Mouse (Mus musculus): Measurements from ENCODE around the gene Ugt1a10. TPM values are rescaled to one million over a fixed set of nuclear protein-coding genes. Genes with fewer than 3 reads are reported as not detected.

The Ugt1a10 gene
- polyA plus RNA-seq, 1 experiment, result not detected

DNA sequence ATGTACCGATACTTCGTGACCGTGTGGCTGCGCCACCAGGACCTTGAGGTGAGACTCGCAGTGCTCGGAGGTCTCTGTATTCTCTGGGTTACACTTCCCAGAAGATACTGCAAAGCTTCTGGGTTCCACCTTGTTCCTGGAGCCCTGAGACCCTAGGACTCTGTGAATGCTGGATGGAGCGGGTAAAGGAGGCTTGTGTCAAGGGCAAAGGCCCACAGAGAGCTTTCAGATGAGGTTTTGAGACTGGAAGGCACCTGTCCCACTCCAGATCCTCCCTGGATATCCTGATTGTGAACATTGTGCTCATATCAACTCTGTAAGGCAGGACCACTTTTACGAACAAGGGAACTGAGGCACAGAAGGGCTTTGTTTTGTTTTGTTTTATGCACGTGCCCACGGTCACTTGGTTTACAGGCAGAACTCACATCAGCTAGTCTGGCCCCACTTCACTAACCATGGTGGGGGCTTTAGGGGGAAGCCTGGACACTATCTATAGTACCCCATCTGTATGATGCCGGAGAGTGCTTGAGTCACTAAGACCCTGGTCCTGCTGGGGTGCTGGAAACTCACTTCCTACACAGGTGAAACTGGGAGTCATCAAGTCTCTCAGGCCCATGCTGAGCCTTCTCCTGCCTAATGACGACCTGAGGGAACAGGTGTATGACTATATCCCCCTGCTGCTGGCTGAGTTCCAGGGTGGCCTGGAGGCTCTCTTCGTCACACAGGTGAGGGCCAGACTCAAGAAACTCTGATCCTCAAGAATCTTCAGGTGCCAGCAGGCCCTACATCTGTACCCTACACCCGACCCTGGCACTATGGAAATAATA, 178.4 kb downstream of the Ugt1a10 start:
- H3K27ac ChIP-seq (ENCODE audit: control insufficient read depth, insufficient read depth, low read depth, low read length, poor library complexity), result no peak overlapping the region
- TF ChIP-seq CTCF (IDR thresholded peaks at IDR 0.05; ENCODE audit: control insufficient read depth, insufficient read depth, low read length), result no peak
- TF ChIP-seq POLR2A (IDR thresholded peaks at IDR 0.05; ENCODE audit: borderline replicate concordance, control insufficient read depth, low read depth, low read length), result no peak
- no peak overlapping the region for H3K4me3 ChIP-seq (replicated peaks; ENCODE audit: control insufficient read depth, low read depth, low read length)
- no peaks in the 10 kb centered on the region for H3K4me1 ChIP-seq (ENCODE audit: control insufficient read depth, insufficient read depth, low read length)
- WGBS, result 64% methylated on average over 14 of the region's 14 CpGs

DNA sequence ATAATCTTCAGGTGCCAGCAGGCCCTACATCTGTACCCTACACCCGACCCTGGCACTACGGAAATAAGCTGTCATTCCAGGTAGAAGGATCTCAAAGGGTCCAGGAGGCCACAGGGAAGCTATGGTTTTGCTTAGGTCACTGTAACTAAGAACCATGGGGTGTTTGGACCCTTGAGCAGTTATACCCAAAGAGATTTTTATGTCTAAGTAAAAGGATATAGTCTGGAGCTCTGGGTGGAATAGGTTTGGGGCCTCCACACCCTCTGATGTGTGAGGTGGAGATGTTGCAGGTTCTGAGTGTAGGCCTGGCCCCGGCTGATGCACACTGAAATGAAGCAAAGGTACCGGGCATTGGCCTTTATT, 179.0 kb downstream of the Ugt1a10 start:
- Histone ChIP-seq H3K4me3 (replicated peaks; ENCODE audit: control insufficient read depth, low read depth, low read length) (no peak overlapping the region), H3K27ac (ENCODE audit: control insufficient read depth, insufficient read depth, low read depth, low read length, poor library complexity) (no peak overlapping the region), H3K4me1 (ENCODE audit: control insufficient read depth, insufficient read depth, low read length) (no peaks in the 10 kb centered on the region)
- no peak for TF ChIP-seq CTCF (IDR thresholded peaks at IDR 0.05; ENCODE audit: control insufficient read depth, insufficient read depth, low read length)
- TF ChIP-seq POLR2A (IDR thresholded peaks at IDR 0.05; ENCODE audit: borderline replicate concordance, control insufficient read depth, low read depth, low read length), result no peak
- 53% methylated on average over 4 of the region's 4 CpGs for WGBS

GRCm38 (mm10) chr1:88234646-88235045, 179.5 kb downstream of the Ugt1a10 start:
- no peak overlapping the region for H3K4me3 ChIP-seq (replicated peaks; ENCODE audit: control insufficient read depth, low read depth, low read length)
- H3K27ac ChIP-seq (ENCODE audit: control insufficient read depth, insufficient read depth, low read depth, low read length, poor library complexity), result no peak overlapping the region
- TF ChIP-seq CTCF (IDR thresholded peaks at IDR 0.05; ENCODE audit: control insufficient read depth, insufficient read depth, low read length) (no peak), POLR2A (IDR thresholded peaks at IDR 0.05; ENCODE audit: borderline replicate concordance, control insufficient read depth, low read depth, low read length) (no peak)
- 40% methylated on average over 5 of the region's 5 CpGs for WGBS
- no peaks in the 10 kb centered on the region for H3K4me1 ChIP-seq (ENCODE audit: control insufficient read depth, insufficient read depth, low read length)

DNA sequence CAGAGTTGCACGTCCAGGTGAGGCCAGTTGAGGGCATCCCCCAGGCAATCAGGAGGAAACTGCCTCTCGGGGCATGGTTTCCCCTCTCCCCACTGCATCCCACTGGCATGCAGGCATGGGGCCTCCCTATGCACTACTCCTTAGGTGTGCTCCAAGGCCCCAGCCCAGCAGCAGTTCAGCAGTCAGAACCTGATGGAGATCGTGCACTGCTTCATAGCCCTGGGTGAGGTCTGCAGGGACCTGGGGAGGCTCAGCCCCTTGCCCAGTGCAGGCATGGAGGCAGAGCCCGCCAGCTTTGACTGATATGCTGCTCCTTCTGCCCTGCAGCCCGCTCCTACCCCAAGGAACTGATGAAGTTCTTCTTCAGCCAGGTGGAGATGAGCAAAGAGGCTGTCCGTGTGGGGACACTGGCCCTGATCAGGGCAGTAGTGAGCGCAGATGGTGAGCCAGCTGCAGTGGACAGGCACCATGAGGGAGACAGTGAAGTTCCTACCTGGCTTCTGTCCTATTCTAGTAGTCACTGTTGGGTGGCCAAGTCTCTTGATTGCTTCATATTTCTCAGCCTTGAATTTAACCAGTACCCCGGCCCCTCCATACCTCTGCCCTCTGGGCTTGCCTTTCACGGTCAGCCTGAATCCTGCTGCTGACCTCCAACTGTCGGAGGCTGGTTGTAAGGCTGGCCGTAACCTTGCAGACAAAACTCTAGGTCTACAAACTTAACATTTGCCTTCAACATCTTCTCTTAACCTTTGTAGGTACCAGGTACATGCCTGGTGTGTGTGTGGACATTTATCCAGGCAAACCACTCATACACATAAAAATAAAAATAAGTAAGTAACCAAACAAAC, 180.1 kb downstream of the Ugt1a10 start:
- TF ChIP-seq POLR2A (IDR thresholded peaks at IDR 0.05; ENCODE audit: borderline replicate concordance, control insufficient read depth, low read depth, low read length), result no peak
- no peak for TF ChIP-seq CTCF (IDR thresholded peaks at IDR 0.05; ENCODE audit: control insufficient read depth, insufficient read depth, low read length)
- Histone ChIP-seq H3K4me3 (replicated peaks; ENCODE audit: control insufficient read depth, low read depth, low read length) (no peak overlapping the region), H3K4me1 (ENCODE audit: control insufficient read depth, insufficient read depth, low read length) (no peaks in the 10 kb centered on the region), H3K27ac (ENCODE audit: control insufficient read depth, insufficient read depth, low read depth, low read length, poor library complexity) (no peak overlapping the region)
- 60% methylated on average over 11 of the region's 11 CpGs for WGBS

- H3K4me1 ChIP-seq (ENCODE audit: control insufficient read depth, insufficient read depth, low read length), result no peaks in the 10 kb centered on the region
- TF ChIP-seq CTCF (IDR thresholded peaks at IDR 0.05; ENCODE audit: control insufficient read depth, insufficient read depth, low read length) (no peak), POLR2A (IDR thresholded peaks at IDR 0.05; ENCODE audit: borderline replicate concordance, control insufficient read depth, low read depth, low read length) (no peak)
- H3K4me3 ChIP-seq (replicated peaks; ENCODE audit: control insufficient read depth, low read depth, low read length), result no peak overlapping the region
- 52% methylated on average over 4 of the region's 4 CpGs for WGBS
- H3K27ac ChIP-seq (ENCODE audit: control insufficient read depth, insufficient read depth, low read depth, low read length, poor library complexity), result no peak overlapping the region
These were observed 180.8 kb downstream of the Ugt1a10 start for GRCm38 (mm10) chr1:88235894-88236415.

- H3K27ac ChIP-seq (ENCODE audit: control insufficient read depth, insufficient read depth, low read depth, low read length, poor library complexity), result no peak overlapping the region
- WGBS, result 72% methylated on average over 5 of the region's 5 CpGs
- H3K4me3 ChIP-seq (replicated peaks; ENCODE audit: control insufficient read depth, low read depth, low read length), result no peak overlapping the region
- H3K4me1 ChIP-seq (ENCODE audit: control insufficient read depth, insufficient read depth, low read length), result no peaks in the 10 kb centered on the region
- no peak for TF ChIP-seq POLR2A (IDR thresholded peaks at IDR 0.05; ENCODE audit: borderline replicate concordance, control insufficient read depth, low read depth, low read length)
These were observed 182.1 kb downstream of the Ugt1a10 start for GRCm38 (mm10) chr1:88237311-88237710.

- H3K4me1 ChIP-seq (ENCODE audit: control insufficient read depth, insufficient read depth, low read length), result no peaks in the 10 kb centered on the region
- WGBS, result 68% methylated on average over 6 of the region's 6 CpGs
- TF ChIP-seq POLR2A (IDR thresholded peaks at IDR 0.05; ENCODE audit: borderline replicate concordance, control insufficient read depth, low read depth, low read length), result no peak
- TF ChIP-seq CTCF (IDR thresholded peaks at IDR 0.05; ENCODE audit: control insufficient read depth, insufficient read depth, low read length), result no peak
- no peak overlapping the region for H3K27ac ChIP-seq (ENCODE audit: control insufficient read depth, insufficient read depth, low read depth, low read length, poor library complexity)
- no peak overlapping the region for H3K4me3 ChIP-seq (replicated peaks; ENCODE audit: control insufficient read depth, low read depth, low read length)
These were observed 183.6 kb downstream of the Ugt1a10 start for GRCm38 (mm10) chr1:88238771-88239170.

DNA sequence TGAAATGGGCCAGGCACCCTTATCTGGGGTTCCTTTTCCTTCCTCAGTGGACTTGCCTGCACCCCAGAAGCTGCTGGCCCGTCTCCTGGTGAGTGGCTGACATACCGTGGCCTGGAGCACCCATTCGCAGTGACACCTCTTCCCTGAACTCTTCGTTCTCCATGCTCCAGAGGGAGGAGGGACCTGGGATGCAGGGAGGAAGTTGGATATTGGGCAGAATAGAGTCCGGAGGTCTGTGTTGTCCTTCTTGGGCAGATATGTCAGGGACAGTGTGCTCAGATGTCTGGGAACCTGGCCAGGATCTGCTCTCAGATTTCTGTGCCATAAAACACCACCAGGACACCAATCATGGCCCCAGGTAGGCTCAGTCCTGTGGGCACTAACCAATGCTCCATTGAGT, 184.9 kb downstream of the Ugt1a10 start:
- TF ChIP-seq CTCF (IDR thresholded peaks at IDR 0.05; ENCODE audit: control insufficient read depth, insufficient read depth, low read length) (no peak), POLR2A (IDR thresholded peaks at IDR 0.05; ENCODE audit: borderline replicate concordance, control insufficient read depth, low read depth, low read length) (no peak)
- WGBS, result 67% methylated on average over 5 of the region's 5 CpGs
- H3K4me1 ChIP-seq (ENCODE audit: control insufficient read depth, insufficient read depth, low read length), result no peaks in the 10 kb centered on the region

More for the DNA sequence above, 184.9 kb downstream of the Ugt1a10 start:
- H3K4me3 ChIP-seq (replicated peaks; ENCODE audit: control insufficient read depth, low read depth, low read length), result no peak overlapping the region
- H3K27ac ChIP-seq (ENCODE audit: control insufficient read depth, insufficient read depth, low read depth, low read length, poor library complexity), result no peak overlapping the region

Data from bone marrow, adult 2 months (tissue).